Mouse (Mus musculus): ENCODE data around the gene Mfsd12.

DNA sequence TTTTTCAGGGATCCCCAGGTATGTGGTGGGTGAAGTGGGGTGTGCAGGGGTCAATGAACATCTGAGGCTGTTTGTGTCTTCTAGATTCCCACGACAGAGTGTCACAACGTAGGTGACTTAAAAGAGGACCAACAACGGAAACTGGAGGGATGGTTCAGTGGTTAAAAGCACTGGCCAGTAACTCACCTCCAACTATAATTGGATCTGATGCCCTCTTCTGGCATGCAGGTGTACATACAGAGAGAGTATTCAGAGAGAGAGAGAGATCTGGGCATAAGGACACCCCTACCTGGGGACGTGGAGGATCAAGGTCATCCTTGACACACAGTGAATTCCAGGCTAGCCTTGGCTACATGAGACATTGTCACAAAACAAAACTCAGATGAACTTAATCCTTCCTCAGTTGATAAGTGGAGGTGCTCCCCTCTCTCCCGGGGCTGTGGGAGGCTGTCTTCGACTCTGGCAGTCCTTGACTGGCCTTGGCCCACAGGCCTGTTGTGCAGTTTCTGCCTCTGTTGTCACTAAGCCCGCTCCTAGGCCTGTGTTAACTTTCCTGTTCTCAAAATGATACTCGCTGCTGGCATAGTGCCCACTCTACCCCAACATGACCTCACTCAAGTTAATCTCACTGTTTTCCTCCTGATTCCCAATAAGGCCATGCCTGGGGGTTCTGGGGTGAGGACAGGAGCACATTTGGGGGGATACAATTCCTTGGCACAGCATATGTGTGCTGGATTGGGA lies 12.7 kb upstream of the Mfsd12 start:
- TF ChIP-seq POLR2A (IDR thresholded peaks at IDR 0.05; ENCODE audit: borderline replicate concordance, low read depth, low read length) (no peak), CTCF (IDR thresholded peaks at IDR 0.05; ENCODE audit: low read depth, low read length) (no peak)

All from bone marrow macrophage, adult 2 months (primary cell).